ENCODE assay signal across 10 mouse cellular contexts in genomic region chr9:120963104-120963503, GRCm38 (mm10). TPM values are rescaled to one million over a fixed set of nuclear protein-coding genes. Genes with fewer than 3 reads are reported as not detected.
DNase-seq lines count a peak whose midpoint lies in the region; ATAC-seq lines count a peak whose summit lies in the region.
"Had no signal": no experiment of that assay in that cellular context is flagged by ENCODE, and none has a peak within 500 bp of the region (broad histone marks: within the 10 kb centered on the region; RNA-seq: fewer than 3 reads in every experiment).

No protein-coding gene starts in this region.

- no peak overlapping the region for H3K9ac ChIP-seq in hindbrain, embryonic 13.5 days
- no peak overlapping the region for H3K9ac ChIP-seq in hindbrain, embryonic 11.5 days (ENCODE audit: low read depth, low read length)
- no peak overlapping the region for H3K9ac ChIP-seq in midbrain, embryonic 13.5 days (replicated peaks)
- H3K9ac ChIP-seq in kidney, embryonic 15.5 days: no peak overlapping the region

- no peak for ATAC-seq in hindbrain, embryonic 13.5 days (ENCODE audit: low FRiP score)
- ATAC-seq in hindbrain, embryonic 11.5 days (ENCODE audit: low FRiP score): no peak
- ATAC-seq in midbrain, embryonic 13.5 days: no peak
- ATAC-seq in kidney, embryonic 15.5 days (replicated peaks; ENCODE audit: low FRiP score): no peak

- H3K27me3 ChIP-seq in hindbrain, embryonic 13.5 days: no peaks in the 10 kb centered on the region
- no peaks in the 10 kb centered on the region for H3K27me3 ChIP-seq in hindbrain, embryonic 11.5 days (ENCODE audit: control insufficient read depth, insufficient read depth, low read length)
- no peaks in the 10 kb centered on the region for H3K27me3 ChIP-seq in midbrain, embryonic 13.5 days
- no peaks in the 10 kb centered on the region for H3K27me3 ChIP-seq in midbrain, embryonic 10.5 days (ENCODE audit: low read depth, poor library complexity, severe bottlenecking)
- no peaks in the 10 kb centered on the region for H3K27me3 ChIP-seq in kidney, embryonic 15.5 days

- H3K27ac ChIP-seq in hindbrain, embryonic 13.5 days: peak overlapping the region; percentile 25; the same call in 1 of the 2 replicates
- no peak overlapping the region for H3K27ac ChIP-seq in hindbrain, embryonic 11.5 days (ENCODE audit: low read depth, low read length)
- H3K27ac ChIP-seq in midbrain, embryonic 13.5 days: peak overlapping the region; percentile 42; the same call in 1 of the 2 replicates
- H3K27ac ChIP-seq in midbrain, embryonic 10.5 days (replicated peaks): no peak overlapping the region
- peak overlapping the region; percentile 39; the same call in 1 of the 2 replicates for H3K27ac ChIP-seq in kidney, embryonic 15.5 days

- peaks cover 96% of the 10 kb centered on the region for H3K36me3 ChIP-seq in hindbrain, embryonic 13.5 days
- H3K36me3 ChIP-seq in hindbrain, embryonic 11.5 days (ENCODE audit: control insufficient read depth, insufficient read depth, low read length): peaks cover 40% of the 10 kb centered on the region
- H3K36me3 ChIP-seq in midbrain, embryonic 13.5 days: peaks cover 97% of the 10 kb centered on the region
- H3K36me3 ChIP-seq in midbrain, embryonic 10.5 days: peaks cover 99% of the 10 kb centered on the region
- H3K36me3 ChIP-seq in kidney, embryonic 15.5 days: peaks cover 93% of the 10 kb centered on the region

- H3K4me3 ChIP-seq in hindbrain, embryonic 13.5 days: no peak overlapping the region
- H3K4me3 ChIP-seq in hindbrain, embryonic 11.5 days (ENCODE audit: low read depth, low read length): no peak overlapping the region
- no peak overlapping the region for H3K4me3 ChIP-seq in midbrain, embryonic 13.5 days (replicated peaks)
- no peak overlapping the region for H3K4me3 ChIP-seq in midbrain, embryonic 10.5 days
- no peak overlapping the region for H3K4me3 ChIP-seq in kidney, embryonic 15.5 days (replicated peaks)

- no peaks in the 10 kb centered on the region for H3K9me3 ChIP-seq in hindbrain, embryonic 13.5 days
- no peaks in the 10 kb centered on the region for H3K9me3 ChIP-seq in hindbrain, embryonic 11.5 days (ENCODE audit: control insufficient read depth, low read length)
- H3K9me3 ChIP-seq in midbrain, embryonic 13.5 days: no peaks in the 10 kb centered on the region
- H3K9me3 ChIP-seq in midbrain, embryonic 10.5 days (replicated peaks): no peaks in the 10 kb centered on the region
- no peaks in the 10 kb centered on the region for H3K9me3 ChIP-seq in kidney, embryonic 15.5 days (replicated peaks)

- peaks cover 23% of the 10 kb centered on the region for H3K4me1 ChIP-seq in hindbrain, embryonic 13.5 days (replicated peaks)
- H3K4me1 ChIP-seq in hindbrain, embryonic 11.5 days (replicated peaks; ENCODE audit: control insufficient read depth, insufficient read depth, low read length): no peaks in the 10 kb centered on the region
- H3K4me1 ChIP-seq in midbrain, embryonic 13.5 days (replicated peaks): peaks cover 30% of the 10 kb centered on the region
- H3K4me1 ChIP-seq in midbrain, embryonic 10.5 days: peaks cover 2% of the 10 kb centered on the region; the same call in 1 of the 2 replicates
- peaks cover 41% of the 10 kb centered on the region for H3K4me1 ChIP-seq in kidney, embryonic 15.5 days

- 94% methylated on average over 4 of the region's 4 CpGs for WGBS in hindbrain, embryonic 13.5 days
- WGBS in hindbrain, embryonic 11.5 days: 95% methylated on average over 4 of the region's 4 CpGs
- WGBS in midbrain, embryonic 13.5 days: 86% methylated on average over 4 of the region's 4 CpGs
- 92% methylated on average over 4 of the region's 4 CpGs for WGBS in midbrain, embryonic 10.5 days
- 82% methylated on average over 4 of the region's 4 CpGs for whole genome bisulfite sequencing in kidney, embryonic 15.5 days

- no peak overlapping the region for H3K4me2 ChIP-seq in hindbrain, embryonic 13.5 days
- H3K4me2 ChIP-seq in hindbrain, embryonic 11.5 days (replicated peaks; ENCODE audit: low read depth, low read length): no peak overlapping the region
- H3K4me2 ChIP-seq in midbrain, embryonic 13.5 days (replicated peaks): no peak overlapping the region
- no peak overlapping the region for H3K4me2 ChIP-seq in kidney, embryonic 15.5 days

- DNase-seq in hindbrain, embryonic 11.5 days (ENCODE audit: low spot score): no peak
- no peak for DNase-seq in midbrain, embryonic 10.5 days (ENCODE audit: low spot score)
- peak; percentile 60 for DNase-seq in testis, postnatal 10 days (ENCODE audit: low spot score)
- DNase-seq in right cerebral cortex, postnatal 25 days: no peak
- DNase-seq: embryo, embryonic 11 days; gastrocnemius, postnatal 10 days; layer of hippocampus, postnatal 36 days had no signal

RNA-seq across cellular contexts. Expression of gene Ctnnb1, which starts 34.1 kb away (rescaled TPM):
- polyA plus RNA-seq in hindbrain, embryonic 13.5 days (2015; fragmentation: Nextera tagmentation; extraction: Ambion mirVana): 422 and 424 TPM in 2 replicates
- polyA plus RNA-seq in hindbrain, embryonic 11.5 days (2014; fragmentation: Nextera tagmentation; extraction: Ambion mirVana): 804 and 817 TPM in 2 replicates
- 616 and 667 TPM in 2 replicates for polyA plus RNA-seq in midbrain, embryonic 13.5 days (2015; fragmentation: Nextera tagmentation; extraction: Ambion mirVana)
- polyA plus RNA-seq in midbrain, embryonic 10.5 days (2016; fragmentation: Nextera tagmentation; extraction: Ambion mirVana): 633 and 702 TPM in 2 replicates
- polyA plus RNA-seq in kidney, embryonic 15.5 days (2015; fragmentation: Nextera tagmentation; extraction: Ambion mirVana): 543 and 552 TPM in 2 replicates

Comparison
In these comparisons a context has a peak if more than half of its experiments do, and no peak if none do; other contexts are left out.
1. H3K27ac ChIP-seq: peak in hindbrain, embryonic 13.5 days (single experiment), midbrain, embryonic 13.5 days (single experiment) and kidney, embryonic 15.5 days (single experiment); none in hindbrain, embryonic 11.5 days (single experiment) and midbrain, embryonic 10.5 days (single experiment).